Mouse (Mus musculus) CD8-positive naive resting alpha-beta T cell, adult 2 months (primary cell): ENCODE data around the gene Copg2.

Source experiments
- DNase-seq, 2 experiments: peaks; one replicate each; pipeline ENCODE4 v3.0.0; 2022; ENCODE audit warnings: low read depth in 2 of 2, low spot score in 2 of 2

Gene Copg2

GRCm38 (mm10) chr6:30896195-30896985 lies at the start of gene Copg2:
TSS of gene Copg2 (minus strand) at chr6:30896794.
- peak; percentile 91 to 94 for DNase-seq

- no peak for DNase-seq
Observed at GRCm38 (mm10) chr6:30939264-30939663, 42.7 kb upstream of the Copg2 start.

- no peak for DNase-seq
Observed at GRCm38 (mm10) chr6:30922821-30923220, 26.2 kb upstream of the Copg2 start.

GRCm38 (mm10) chr6:30921826-30922225 lies 25.2 kb upstream of the Copg2 start:
- no peak for DNase-seq

- DNase-seq = no peak
Observed at GRCm38 (mm10) chr6:30920834-30921675, 24.5 kb upstream of the Copg2 start.

GRCm38 (mm10) chr6:30915473-30915872 lies 18.9 kb upstream of the Copg2 start, which contains the start of gene Tsga13:
TSS of gene Tsga13 (minus strand) at chr6:30915573.
- DNase-seq = no peak

- no peak for DNase-seq
Observed at GRCm38 (mm10) chr6:30907970-30908369, 11.4 kb upstream of the Copg2 start.

GRCm38 (mm10) chr6:30904911-30905310 lies 8.3 kb upstream of the Copg2 start:
- DNase-seq = no peak

- DNase-seq = no peak
Observed at GRCm38 (mm10) chr6:30904033-30904432, 7.4 kb upstream of the Copg2 start.

- DNase-seq = no peak
Observed at GRCm38 (mm10) chr6:30897520-30897919, 926 bp upstream of the Copg2 start.

GRCm38 (mm10) chr6:30896986-30897327 lies 363 bp upstream of the Copg2 start:
- no peak for DNase-seq

- DNase-seq = no peak
Observed at GRCm38 (mm10) chr6:30895819-30896194, 787 bp downstream of the Copg2 start.

- DNase-seq = no peak
Observed at GRCm38 (mm10) chr6:30893081-30893480, 3.5 kb downstream of the Copg2 start.

GRCm38 (mm10) chr6:30891761-30892160 lies 4.8 kb downstream of the Copg2 start:
- no peak for DNase-seq

GRCm38 (mm10) chr6:30884856-30885255 lies 11.7 kb downstream of the Copg2 start:
- DNase-seq = no peak

- DNase-seq = no peak
Observed at GRCm38 (mm10) chr6:30883491-30883890, 13.1 kb downstream of the Copg2 start.

- no peak for DNase-seq
Observed at GRCm38 (mm10) chr6:30876661-30877060, 19.9 kb downstream of the Copg2 start.

GRCm38 (mm10) chr6:30866501-30866900 lies 30.1 kb downstream of the Copg2 start:
- DNase-seq = no peak

- no peak for DNase-seq
Observed at GRCm38 (mm10) chr6:30865031-30865678, 31.4 kb downstream of the Copg2 start.

- no peak for DNase-seq
Observed at GRCm38 (mm10) chr6:30855956-30856355, 40.6 kb downstream of the Copg2 start.

GRCm38 (mm10) chr6:30855205-30855604 lies 41.4 kb downstream of the Copg2 start:
- DNase-seq = no peak

- no peak for DNase-seq
Observed at GRCm38 (mm10) chr6:30849818-30850217, 46.8 kb downstream of the Copg2 start.
